Mouse (Mus musculus) CH12.LX (cell line): ENCODE results near the gene Cx3cr1. TPM values are rescaled to one million over a fixed set of nuclear protein-coding genes. Genes with fewer than 3 reads are reported as not detected.

Source experiments
- DNase-seq: peaks from one replicate; pipeline ENCODE4 v3.0.0-alpha.2; 2013; ENCODE audit errors: extremely low read depth
- H3K27ac ChIP-seq: 2 replicates; pipeline ENCODE4 v1.5.1; 2012; ENCODE audit warnings: low read depth, mild to moderate bottlenecking, control low read depth, moderate library complexity; ENCODE audit not compliant: insufficient read depth
- H3K27me3 ChIP-seq: replicated peaks from 2 replicates; pipeline ENCODE3; 2012; ENCODE audit warnings: inconsistent platforms
- H3K36me3 ChIP-seq, 2 experiments: replicated peaks in 1 of 2; 2 replicates each; pipeline versions ENCODE3 to v1.6.1; 2012; ENCODE audit warnings: inconsistent platforms in 1 of 2, low read length in 1 of 2, mild to moderate bottlenecking in 1 of 2, mixed read lengths in 1 of 2, moderate library complexity in 1 of 2; ENCODE audit not compliant: control insufficient read depth in 1 of 2, insufficient read depth in 1 of 2
- H3K4me1 ChIP-seq, 2 experiments: 2 replicates each; pipeline ENCODE4 v1.6.1; 2012; ENCODE audit warnings: inconsistent platforms in 1 of 2, moderate library complexity in 1 of 2; ENCODE audit not compliant: insufficient read depth in 2 of 2, control insufficient read depth in 1 of 2
- H3K4me2 ChIP-seq: 2 replicates; pipeline ENCODE4 v1.6.1; 2012; ENCODE audit warnings: low read depth, mild to moderate bottlenecking, control low read depth; ENCODE audit not compliant: poor library complexity, insufficient read depth, severe bottlenecking
- H3K4me3 ChIP-seq, 3 experiments: fragments of 150-350 bp in 1 of 3; sonication (generic) in 1 of 3; replicated peaks in 1 of 3; 2 replicates each; pipeline versions ENCODE3 to v1.5.1; 2011 to 2012; ENCODE audit warnings: low read depth in 2 of 3, low read length in 2 of 3, mild to moderate bottlenecking in 2 of 3, moderate library complexity in 2 of 3, control low read depth in 1 of 3, improper control_type of control experiment in 1 of 3, inconsistent platforms in 1 of 3, mixed read lengths in 1 of 3; ENCODE audit not compliant: poor library complexity in 1 of 3
- H3K79me2 ChIP-seq: replicated peaks from 2 replicates; pipeline ENCODE4 v1.6.1; 2012; ENCODE audit warnings: mild to moderate bottlenecking, moderate library complexity; ENCODE audit not compliant: control insufficient read depth, poor library complexity, insufficient read depth, severe bottlenecking; ENCODE audit errors: extremely low read depth
- H3K9ac ChIP-seq: 2 replicates; pipeline ENCODE4 v1.6.1; 2012; ENCODE audit warnings: low read depth, mild to moderate bottlenecking, control low read depth, moderate library complexity; ENCODE audit not compliant: insufficient read depth
- H3K9me3 ChIP-seq: replicated peaks from 2 replicates; pipeline ENCODE3; 2012; ENCODE audit warnings: low read length, inconsistent platforms, mixed read lengths
- BHLHE40 ChIP-seq: IDR thresholded peaks from 2 replicates; pipeline ENCODE4 v1.6.1; 2011; ENCODE audit warnings: mild to moderate bottlenecking, low read depth, low read length, improper control_type of control experiment
- CHD1 ChIP-seq: IDR thresholded peaks from 2 replicates; pipeline ENCODE4 v1.6.1; 2012; ENCODE audit warnings: low read depth, low read length, improper control_type of control experiment, inconsistent platforms
- CHD2 ChIP-seq: IDR thresholded peaks from 2 replicates; pipeline ENCODE4 v1.6.1; 2011; ENCODE audit warnings: low read length, improper control_type of control experiment
- E2F4 ChIP-seq: IDR thresholded peaks from 2 replicates; pipeline ENCODE4 v1.6.1; 2011; ENCODE audit warnings: low read depth, low read length, improper control_type of control experiment; ENCODE audit not compliant: insufficient replicate concordance
- ELF1 ChIP-seq: IDR thresholded peaks from 2 replicates; pipeline ENCODE4 v1.6.1; 2014; ENCODE audit warnings: low read depth, mild to moderate bottlenecking, inconsistent platforms, low read length, improper control_type of control experiment
- EP300 ChIP-seq: IDR thresholded peaks from 2 replicates; pipeline ENCODE4 v1.6.1; 2011; ENCODE audit warnings: low read length, improper control_type of control experiment
- HCFC1 ChIP-seq: IDR thresholded peaks from 2 replicates; pipeline ENCODE4 v1.6.1; 2012; ENCODE audit warnings: low read depth, mild to moderate bottlenecking, inconsistent platforms, low read length, improper control_type of control experiment
- IRF4 ChIP-seq: IDR thresholded peaks from 2 replicates; pipeline ENCODE4 v1.6.1; 2014; ENCODE audit warnings: low read depth, mild to moderate bottlenecking, inconsistent platforms, low read length, improper control_type of control experiment
- JUN ChIP-seq: IDR thresholded peaks from 2 replicates; pipeline ENCODE4 v1.6.1; 2011; ENCODE audit warnings: low read depth, mild to moderate bottlenecking, low read length, improper control_type of control experiment, moderate library complexity; ENCODE audit not compliant: insufficient read depth
- JUND ChIP-seq: conservative IDR thresholded peaks from 2 replicates; pipeline ENCODE4 v1.6.1; 2011; ENCODE audit warnings: low read depth, low read length, improper control_type of control experiment
- KAT2A ChIP-seq: IDR thresholded peaks from 2 replicates; pipeline ENCODE4 v1.6.1; 2012; ENCODE audit warnings: low read length, improper control_type of control experiment, inconsistent platforms; ENCODE audit not compliant: insufficient replicate concordance
- MEF2A ChIP-seq: IDR thresholded peaks from 2 replicates; pipeline ENCODE4 v1.6.1; 2014; ENCODE audit warnings: low read depth, mild to moderate bottlenecking, inconsistent platforms, low read length, improper control_type of control experiment, borderline replicate concordance
- MXI1 ChIP-seq: IDR thresholded peaks from 2 replicates; pipeline ENCODE4 v1.6.1; 2011; ENCODE audit warnings: mild to moderate bottlenecking, low read depth, low read length, improper control_type of control experiment
- MYC ChIP-seq: IDR thresholded peaks from 2 replicates; pipeline ENCODE4 v1.6.1; 2011; ENCODE audit warnings: low read depth, mild to moderate bottlenecking, improper control_type of control experiment, low read length
- NELFE ChIP-seq: IDR thresholded peaks from 2 replicates; pipeline ENCODE4 v1.6.1; 2011; ENCODE audit warnings: low read depth, low read length, improper control_type of control experiment
- NRF1 ChIP-seq: IDR thresholded peaks from 2 replicates; pipeline ENCODE4 v1.6.1; 2014; ENCODE audit warnings: low read depth, mild to moderate bottlenecking, inconsistent platforms, low read length, improper control_type of control experiment, moderate library complexity
- PAX5 ChIP-seq: IDR thresholded peaks from 2 replicates; pipeline ENCODE4 v1.6.1; 2012; ENCODE audit warnings: low read length, inconsistent platforms, mixed read lengths
- POLR2A ChIP-seq: IDR thresholded peaks from 2 replicates; pipeline ENCODE4 v1.6.1; 2011; ENCODE audit warnings: low read depth, mild to moderate bottlenecking, improper control_type of control experiment, low read length
- POLR2AphosphoS2 ChIP-seq: IDR thresholded peaks from 2 replicates; pipeline ENCODE4 v1.6.1; 2011; ENCODE audit warnings: low read depth, low read length, improper control_type of control experiment
- RAD21 ChIP-seq: IDR thresholded peaks from 2 replicates; pipeline ENCODE4 v1.6.1; 2011; ENCODE audit warnings: low read depth, mild to moderate bottlenecking, low read length, improper control_type of control experiment, moderate library complexity
- SIN3A ChIP-seq: IDR thresholded peaks from 2 replicates; pipeline ENCODE4 v1.6.1; 2012; ENCODE audit warnings: low read length, improper control_type of control experiment, inconsistent platforms
- TBP ChIP-seq: conservative IDR thresholded peaks from 2 replicates; pipeline ENCODE4 v1.6.1; 2011; ENCODE audit warnings: low read depth, low read length, improper control_type of control experiment
- TCF12 ChIP-seq: IDR thresholded peaks from 2 replicates; pipeline ENCODE4 v1.6.1; 2014; ENCODE audit warnings: low read depth, mild to moderate bottlenecking, inconsistent platforms, low read length, improper control_type of control experiment
- UBTF ChIP-seq: IDR thresholded peaks from 2 replicates; pipeline ENCODE4 v1.6.1; 2012; ENCODE audit warnings: low read depth, mild to moderate bottlenecking, inconsistent platforms, low read length, improper control_type of control experiment, moderate library complexity
- USF1 ChIP-seq: IDR thresholded peaks from 2 replicates; pipeline ENCODE4 v1.6.1; 2014; ENCODE audit warnings: low read depth, mild to moderate bottlenecking, inconsistent platforms, low read length, improper control_type of control experiment
- ZC3H11A ChIP-seq: IDR thresholded peaks from 2 replicates; pipeline ENCODE4 v1.6.1; 2012; ENCODE audit warnings: low read depth, mild to moderate bottlenecking, inconsistent platforms, low read length, improper control_type of control experiment
- ZMIZ1 ChIP-seq: IDR thresholded peaks from 2 replicates; pipeline ENCODE4 v1.6.1; 2012; ENCODE audit warnings: low read depth, mild to moderate bottlenecking, inconsistent platforms, low read length, improper control_type of control experiment
- dilution Hi-C: fragments of 300-500 bp; cut with MboI; formaldehyde crosslinking; loops from 2 replicates; pipeline ENCODE4 v1.14.3; 2020; ENCODE audit warnings: low sequenced_read_pairs; ENCODE audit not compliant: extremely low pct_unique_long_range_greater_than_20kb, extremely low pct_ligation_motif_present
- in situ Hi-C: fragments of 300-500 bp; cut with MboI; formaldehyde crosslinking; loops from 3 replicates; pipeline ENCODE4 v1.14.3; 2019; ENCODE audit warnings: low sequenced_read_pairs, low pct_ligation_motif_present, low pct_unique_long_range_greater_than_20kb, mixed read lengths
- polyA plus RNA-seq: library from polyadenylated mRNA; unstranded; fragments of >175 nt; gene quantifications from 2 replicates; pipeline ENCODE4 v1.2.1, GENCODE M21; 2012; ENCODE audit warnings: low read depth; ENCODE audit not compliant: insufficient read length
- total RNA-seq, 2 experiments: library from RNA; depleted of rRNA; stranded (reverse); fragments of 300-350 nt in 1 of 2; fragments of >200 nt in 1 of 2; gene quantifications; 2 replicates each; pipeline ENCODE4 v1.2.3; 2012 to 2014

Cx3cr1 gene
- total and polyA plus RNA-seq, 3 experiments = 0.06 TPM; not detected in 2

DNA sequence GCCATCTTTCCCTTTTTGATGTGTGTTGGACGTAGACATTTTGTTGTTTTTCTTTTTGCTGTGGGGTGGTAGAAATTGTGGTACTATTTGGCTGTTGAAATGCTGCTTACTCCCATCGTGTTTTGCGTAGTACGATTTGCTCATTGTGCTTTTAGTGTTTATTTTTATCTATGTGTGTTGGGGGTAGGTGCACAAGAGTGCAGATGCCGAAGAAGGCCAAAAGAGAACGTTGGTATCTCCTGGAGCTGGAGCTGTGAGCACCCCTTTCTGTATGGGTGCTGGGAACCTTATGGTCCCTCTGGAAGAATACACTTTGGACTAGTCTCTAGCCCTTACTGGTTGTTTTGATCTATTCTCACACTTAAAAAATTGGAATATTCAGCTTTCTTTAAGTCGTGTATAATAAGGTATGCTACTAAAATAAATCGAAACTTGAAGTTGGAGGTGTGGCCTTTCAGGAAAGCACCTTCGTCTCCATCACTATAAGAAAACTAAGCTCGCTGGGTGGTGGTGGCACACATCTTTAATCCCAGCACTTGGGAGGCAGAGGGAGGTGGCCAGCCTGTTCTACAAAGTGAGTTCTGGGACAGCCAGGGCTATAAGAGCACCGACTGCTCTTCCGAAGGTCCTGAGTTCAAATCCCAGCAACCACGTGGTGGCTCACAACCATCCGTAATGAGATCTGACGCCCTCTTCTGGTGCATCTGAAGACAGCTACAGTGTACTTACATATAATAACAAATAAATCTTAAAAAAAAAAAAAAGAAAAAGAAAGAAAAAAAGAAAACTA lies 41.7 kb upstream of the Cx3cr1 start:
- no peaks in the 10 kb centered on the region for H3K9me3 ChIP-seq
- no peaks in the 10 kb centered on the region for H3K27me3 ChIP-seq
- peaks cover 13% of the 10 kb centered on the region for H3K79me2 ChIP-seq
- peaks cover 12 to 24% of the 10 kb centered on the region in 2 experiments; a peak in 3 of 4 replicates for H3K4me1 ChIP-seq
- H3K27ac ChIP-seq = peak overlapping the region; percentile 77
- H3K36me3 ChIP-seq = peaks cover 0 to 9% of the 10 kb centered on the region in 2 experiments
- DNase-seq = no peak
- in situ Hi-C loops = no loop called here
- peak overlapping the region; percentile 58 for H3K9ac ChIP-seq
- peak overlapping the region; percentile 62 to 87 (median 71) for H3K4me3 ChIP-seq
- dilution Hi-C loops = no loop called here
- TF ChIP-seq PAX5 = no peak
- TF ChIP-seq HCFC1 = no peak
- TF ChIP-seq POLR2AphosphoS2 = no peak
- TF ChIP-seq IRF4 = no peak
- no peak for TF ChIP-seq SIN3A
- no peak for TF ChIP-seq NRF1
- TF ChIP-seq MYC = peak; percentile 51; the same call in 1 of the 2 replicates
- H3K4me2 ChIP-seq = peak overlapping the region; percentile 96

DNA sequence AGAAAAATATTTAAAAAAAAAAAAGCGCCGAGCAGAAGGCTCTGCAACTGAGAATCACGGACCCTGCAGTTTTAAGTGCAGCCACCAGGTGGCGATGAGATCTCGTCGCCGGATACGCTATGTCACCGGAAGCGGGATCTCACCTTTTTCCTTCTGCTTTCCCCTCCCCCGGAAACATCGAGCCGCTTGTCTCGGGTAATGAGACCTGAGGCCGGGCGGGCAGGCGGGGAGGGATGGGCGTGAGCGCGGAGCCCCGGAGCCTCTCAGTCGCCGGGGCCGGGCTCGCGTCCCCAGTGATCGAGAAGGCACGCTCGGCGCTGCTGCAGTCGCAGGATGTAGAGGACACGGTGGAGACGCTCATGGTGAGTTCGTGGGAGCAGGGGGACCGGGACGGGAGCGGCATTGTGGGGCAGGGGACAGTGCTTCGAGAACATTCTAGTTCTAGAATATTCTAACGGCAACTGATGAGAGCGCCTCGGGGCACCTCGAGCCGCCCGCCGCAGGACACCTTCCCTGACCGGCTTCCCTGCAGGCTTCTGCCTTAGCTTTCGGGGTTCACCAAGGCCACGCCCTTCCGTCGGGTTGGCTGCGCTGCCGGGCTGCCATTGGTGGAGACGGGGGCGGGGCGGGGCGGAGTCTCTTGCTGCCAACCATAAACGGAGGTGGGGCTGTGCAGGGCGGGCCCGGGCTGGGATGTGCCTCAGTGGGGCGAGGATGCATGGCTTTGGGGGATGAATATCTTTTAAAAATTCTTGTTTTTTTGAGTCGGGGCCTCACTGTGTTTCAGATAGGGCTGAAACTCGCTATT lies 40.7 kb upstream of the Cx3cr1 start, which contains the start of gene Slc25a38:
Slc25a38 (plus strand) TSS at position 164 of the 808 bp plus-strand sequence.
- dilution Hi-C loops = no loop called here
- peak within 1 kb of the TSS; percentile 77 for H3K27ac ChIP-seq
- H3K27me3 ChIP-seq = no peaks in the 10 kb centered on the region
- H3K9me3 ChIP-seq = no peaks in the 10 kb centered on the region
- H3K9ac ChIP-seq = peak within 1 kb of the TSS; percentile 58
- peaks cover 13% of the 10 kb centered on the region for H3K79me2 ChIP-seq
- peak within 1 kb of the TSS; percentile 71 to 87 (median 71) for H3K4me3 ChIP-seq
- peaks cover 0 to 9% of the 10 kb centered on the region in 2 experiments for H3K36me3 ChIP-seq
- peak within 1 kb of the TSS; percentile 96 for H3K4me2 ChIP-seq
- peak; percentile 94 for DNase-seq
- peaks cover 9 to 15% of the 10 kb centered on the region in 2 experiments; a peak in 3 of 4 replicates for H3K4me1 ChIP-seq
- in situ Hi-C loops = no loop called here
- no peak for TF ChIP-seq CHD1
- TF ChIP-seq POLR2A = peak; percentile 91
- no peak for TF ChIP-seq JUND
- TF ChIP-seq MXI1 = peak; percentile 75; the same call in 1 of the 2 replicates
- TF ChIP-seq EP300 = no peak
- TF ChIP-seq NRF1 = no peak
- no peak for TF ChIP-seq USF1
- TF ChIP-seq NELFE = peak; percentile 60
- TF ChIP-seq POLR2AphosphoS2 = 0 out of 2 replicates have a peak, but pooled peaks have one; percentile 56
- TF ChIP-seq TCF12 = peak; percentile 45; the same call in 1 of the 2 replicates
- peak; percentile 71 for TF ChIP-seq RAD21
- peak; percentile 42; the same call in 1 of the 2 replicates for TF ChIP-seq BHLHE40
- peak; percentile 86 for TF ChIP-seq ZMIZ1
- peak; percentile 96 for TF ChIP-seq UBTF
- TF ChIP-seq E2F4 = 0 out of 2 replicates have a peak, but pooled peaks have one; percentile 33
- no peak for TF ChIP-seq ZC3H11A
- TF ChIP-seq MYC = peak; percentile 74
- TF ChIP-seq MEF2A = peak; percentile 27; the same call in 1 of the 2 replicates
- TF ChIP-seq KAT2A = 0 out of 2 replicates have a peak, but pooled peaks have one; percentile 46
- TF ChIP-seq CHD2 = 0 out of 2 replicates have a peak, but pooled peaks have one; percentile 28
- peak; percentile 88 for TF ChIP-seq ELF1
- 0 out of 2 replicates have a peak, but pooled peaks have one; percentile 30 for TF ChIP-seq JUN
- TF ChIP-seq IRF4 = peak; percentile 84
- peak; percentile 91 for TF ChIP-seq SIN3A
- peak; percentile 21; the same call in 1 of the 2 replicates for TF ChIP-seq TBP
